In the genomic region with DNA sequence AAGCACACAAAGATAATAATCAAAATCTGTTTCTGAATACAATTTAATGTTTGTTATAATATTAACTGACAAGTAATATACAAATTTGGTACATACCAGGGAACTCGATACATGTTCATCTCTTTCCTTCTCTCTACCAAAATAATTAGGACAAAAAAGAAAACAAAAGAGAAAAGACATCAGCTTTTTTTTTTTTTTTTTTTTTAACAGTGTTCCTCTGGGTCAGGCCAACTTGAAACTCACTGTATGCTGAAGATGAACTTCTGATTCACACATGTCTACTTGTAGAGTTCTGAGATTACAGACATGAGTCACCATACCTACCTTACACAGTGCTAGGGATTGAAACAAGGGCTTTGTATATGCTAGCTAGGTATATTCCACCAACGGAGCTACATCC, we compare ENCODE assay signal across 30 mouse cellular contexts.
"Had no signal": no experiment of that assay in that cellular context is flagged by ENCODE, and none has a peak within 500 bp of the region (broad histone marks: within the 10 kb centered on the region; RNA-seq: fewer than 3 reads in every experiment).

No protein-coding gene starts in this region.

- H3K9me3 ChIP-seq: limb, embryonic 10.5 days; limb, embryonic 12.5 days; limb, embryonic 13.5 days; limb, embryonic 15.5 days; liver, embryonic 12.5 days; liver, embryonic 13.5 days; liver, embryonic 15.5 days; lung, embryonic 15.5 days; megakaryocyte, embryonic 14.5 days; midbrain, embryonic 10.5 days; midbrain, embryonic 12.5 days; midbrain, embryonic 13.5 days; midbrain, embryonic 15.5 days; neural tube, embryonic 12.5 days had no signal

- H3K4me3 ChIP-seq: limb, embryonic 10.5 days; limb, embryonic 12.5 days; limb, embryonic 13.5 days; limb, embryonic 15.5 days; liver, embryonic 12.5 days; liver, embryonic 13.5 days; liver, embryonic 15.5 days; lung, embryonic 15.5 days; megakaryocyte, embryonic 14.5 days; midbrain, embryonic 10.5 days; midbrain, embryonic 12.5 days; midbrain, embryonic 13.5 days; midbrain, embryonic 15.5 days; myocyte; neural tube, embryonic 12.5 days had no signal

- H3K27me3 ChIP-seq: limb, embryonic 12.5 days; limb, embryonic 13.5 days; limb, embryonic 15.5 days; liver, embryonic 12.5 days; liver, embryonic 13.5 days; liver, embryonic 15.5 days; lung, embryonic 15.5 days; megakaryocyte, embryonic 14.5 days; midbrain, embryonic 12.5 days; midbrain, embryonic 15.5 days; neural tube, embryonic 12.5 days had no signal

- DNase-seq: left cerebral cortex, postnatal 4 days; liver; liver, embryonic 13.5 days; liver, postnatal 0 days; lung, adult 18-20 months; lung, adult 2 months; lung, embryonic 14.5 days; lung, postnatal 10 days; lung, postnatal 14 days; lung, postnatal 36 days; lung, postnatal 4 days; midbrain, embryonic 14.5 days had no signal

- H3K4me1 ChIP-seq: limb, embryonic 10.5 days; limb, embryonic 12.5 days; limb, embryonic 13.5 days; limb, embryonic 15.5 days; liver, embryonic 12.5 days; liver, embryonic 13.5 days; liver, embryonic 15.5 days; lung, embryonic 15.5 days; midbrain, embryonic 12.5 days; midbrain, embryonic 13.5 days; midbrain, embryonic 15.5 days; neural tube, embryonic 12.5 days had no signal

- H3K27ac ChIP-seq: limb, embryonic 10.5 days; limb, embryonic 12.5 days; limb, embryonic 13.5 days; limb, embryonic 15.5 days; liver, embryonic 12.5 days; liver, embryonic 13.5 days; liver, embryonic 14.5 days; liver, embryonic 15.5 days; lung, embryonic 15.5 days; macrophage; midbrain, embryonic 10.5 days; midbrain, embryonic 12.5 days; midbrain, embryonic 13.5 days; midbrain, embryonic 15.5 days; neural tube, embryonic 12.5 days had no signal

- H3K4me2 ChIP-seq: limb, embryonic 12.5 days; limb, embryonic 13.5 days; limb, embryonic 15.5 days; liver, embryonic 11.5 days; liver, embryonic 12.5 days; liver, embryonic 13.5 days; liver, embryonic 15.5 days; lung, embryonic 14.5 days; lung, embryonic 15.5 days; midbrain, embryonic 11.5 days; midbrain, embryonic 12.5 days; midbrain, embryonic 13.5 days; midbrain, embryonic 15.5 days; neural tube, embryonic 12.5 days had no signal

- H3K9ac ChIP-seq: limb, embryonic 12.5 days; limb, embryonic 13.5 days; limb, embryonic 15.5 days; liver, embryonic 12.5 days; liver, embryonic 13.5 days; liver, embryonic 14.5 days; liver, embryonic 15.5 days; liver, postnatal 0 days; lung, embryonic 14.5 days; lung, embryonic 15.5 days; midbrain, embryonic 12.5 days; midbrain, embryonic 13.5 days; midbrain, embryonic 15.5 days; neural tube, embryonic 12.5 days had no signal

- H3K36me3 ChIP-seq: limb, embryonic 10.5 days; limb, embryonic 12.5 days; limb, embryonic 13.5 days; limb, embryonic 15.5 days; liver, embryonic 12.5 days; liver, embryonic 13.5 days; liver, embryonic 15.5 days; lung, embryonic 15.5 days; midbrain, embryonic 10.5 days; midbrain, embryonic 12.5 days; midbrain, embryonic 13.5 days; midbrain, embryonic 15.5 days; neural tube, embryonic 12.5 days had no signal
